Mouse (Mus musculus) bone marrow macrophage, adult 2 months (primary cell): ENCODE measurements at regions not wholly inside any gene's neighbourhood (a gene's known extent, or its start where the extent isn't known, plus 50 kb on each side); places are given as distances from the start of the nearest gene placed in this dataset.

Experiments
- CTCF ChIP-seq: IDR thresholded peaks from 2 replicates; pipeline ENCODE4 v1.5.1; 2012; ENCODE audit warnings: low read depth, mild to moderate bottlenecking, low read length, moderate library complexity
- POLR2A ChIP-seq: IDR thresholded peaks from 2 replicates; pipeline ENCODE4 v1.6.1; 2012; ENCODE audit warnings: mild to moderate bottlenecking, low read depth, low read length, borderline replicate concordance

DNA sequence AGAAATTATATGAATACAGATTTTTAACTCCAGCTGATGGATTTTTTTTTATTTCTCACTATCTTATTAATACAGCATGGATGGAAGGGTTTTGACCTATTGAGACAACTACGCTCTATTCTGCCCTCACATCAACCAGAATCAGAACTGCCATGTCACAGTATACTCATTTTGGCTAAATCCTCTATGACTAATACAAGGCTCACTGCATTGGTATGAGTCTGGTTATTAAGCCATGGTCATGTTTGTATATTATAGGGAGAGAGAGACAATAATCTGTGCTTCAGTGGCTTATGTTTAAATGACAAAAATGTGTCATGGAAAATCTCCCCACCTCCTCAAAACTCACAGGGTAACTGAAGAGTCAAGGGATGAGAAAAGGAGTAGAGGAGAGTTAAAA, 191.0 kb upstream of the Agr3 start:
- TF ChIP-seq CTCF, result no peak
- TF ChIP-seq POLR2A, result no peak
